2 mouse cellular contexts compared by ENCODE assay signal in genomic region chr12:8355011-8355410, GRCm38 (mm10).
TF ChIP-seq lines count a peak whose summit lies in the region.

No protein-coding gene starts in this region.

TF ChIP-seq in CH12.LX, 34 proteins besides CTCF, POLR2A, EP300 and RAD21:
- TF ChIP-seq ZKSCAN1 (IDR thresholded peaks at IDR 0.05; ENCODE audit: borderline replicate concordance, low read depth, low read length) (no peak), MYC (IDR thresholded peaks at IDR 0.05; ENCODE audit: low read depth, low read length) (no peak), PAX5 (IDR thresholded peaks at IDR 0.05; ENCODE audit: low read length) (no peak), ETS1 (conservative IDR thresholded peaks at IDR 0.05; ENCODE audit: low read depth, low read length) (no peak), ELF1 (IDR thresholded peaks at IDR 0.05; ENCODE audit: low read depth, low read length) (no peak), HCFC1 (IDR thresholded peaks at IDR 0.05; ENCODE audit: low read depth, low read length) (no peak), TCF12 (IDR thresholded peaks at IDR 0.05; ENCODE audit: low read depth, low read length) (no peak), SMC3 (IDR thresholded peaks at IDR 0.05; ENCODE audit: low read depth, low read length) (no peak), GABPA (IDR thresholded peaks at IDR 0.05; ENCODE audit: insufficient replicate concordance, low read depth, low read length) (no peak), ZMIZ1 (IDR thresholded peaks at IDR 0.05; ENCODE audit: low read depth, low read length) (no peak), MAX (IDR thresholded peaks at IDR 0.05; ENCODE audit: low read length) (no peak), E2F4 (IDR thresholded peaks at IDR 0.05; ENCODE audit: insufficient replicate concordance, low read depth, low read length) (no peak), NELFE (IDR thresholded peaks at IDR 0.05; ENCODE audit: low read depth, low read length) (no peak)

TF ChIP-seq in MEL, 35 proteins besides CTCF, POLR2A, EP300 and RAD21:
- TF ChIP-seq E2F4 (IDR thresholded peaks at IDR 0.05; ENCODE audit: borderline replicate concordance, low read depth, low read length) (no peak), GATA1 (IDR thresholded peaks at IDR 0.05; ENCODE audit: low read depth, low read length) (no peak), MAFK (IDR thresholded peaks at IDR 0.05; ENCODE audit: borderline replicate concordance, low read depth, low read length) (no peak), MAX (IDR thresholded peaks at IDR 0.05; ENCODE audit: low read length) (no peak), GABPA (IDR thresholded peaks at IDR 0.05; ENCODE audit: low read depth, low read length) (no peak), HCFC1 (IDR thresholded peaks at IDR 0.05; ENCODE audit: low read depth, low read length) (no peak), TBP (IDR thresholded peaks at IDR 0.05; ENCODE audit: low read depth, low read length) (no peak), MEF2A (IDR thresholded peaks at IDR 0.05; ENCODE audit: extremely low read depth, insufficient replicate concordance, low read depth, low read length, poor library complexity, severe bottlenecking) (no peak), SIN3A (IDR thresholded peaks at IDR 0.05; ENCODE audit: low read length) (no peak), MXI1 (IDR thresholded peaks at IDR 0.05; ENCODE audit: low read depth, low read length) (no peak), RCOR1 (IDR thresholded peaks at IDR 0.05; ENCODE audit: low read depth, low read length) (no peak), ZC3H11A (IDR thresholded peaks at IDR 0.05; ENCODE audit: low read depth, low read length) (no peak), ZNF384 (IDR thresholded peaks at IDR 0.05; ENCODE audit: low read depth, low read length) (no peak), BHLHE40 (IDR thresholded peaks at IDR 0.05; ENCODE audit: borderline replicate concordance, low read depth, low read length) (no peak), MYB (IDR thresholded peaks at IDR 0.05; ENCODE audit: low read depth, low read length) (no peak), JUND (IDR thresholded peaks at IDR 0.05; ENCODE audit: low read depth, low read length) (no peak), CHD2 (IDR thresholded peaks at IDR 0.05; ENCODE audit: low read length) (no peak), MAZ (IDR thresholded peaks at IDR 0.05; ENCODE audit: low read depth, low read length) (no peak)
